Mouse (Mus musculus) limb, embryonic 14.5 days (tissue): Measurements from ENCODE around the gene Fam162a. TPM values are rescaled to one million over a fixed set of nuclear protein-coding genes. Genes with fewer than 3 reads are reported as not detected.
"Not testable (repeated sequence)": the region's sequence is repeated elsewhere in the genome, so short reads cannot be mapped to it uniquely, and the experiment has no call there.

Experiments used
- ATAC-seq: fragments of 200-750 bp; cut with Nextera tagmentation; 2 replicates; pipeline ENCODE4 v1.8.0; 2017; ENCODE audit warnings: low read depth, moderate number of reproducible peaks, moderate TSS enrichment; ENCODE audit not compliant: low FRiP score
- DNase-seq: peaks from one replicate; pipeline ENCODE4 v3.0.0-alpha.2; 2015; ENCODE audit warnings: low spot score
- H3K27ac ChIP-seq: fragments of 300-500 bp; sonication (generic); replicated peaks from 2 replicates; pipeline ENCODE4 v1.5.1; 2014; ENCODE audit warnings: low read depth, mild to moderate bottlenecking, low read length, moderate library complexity, mixed read lengths
- H3K27me3 ChIP-seq: fragments of 300-500 bp; sonication (generic); 2 replicates; pipeline ENCODE4 v1.6.1; 2014; ENCODE audit warnings: low read length, mixed read lengths; ENCODE audit not compliant: control insufficient read depth, insufficient read depth
- H3K36me3 ChIP-seq: fragments of 300-500 bp; sonication (generic); 2 replicates; pipeline ENCODE4 v1.6.1; 2014; ENCODE audit warnings: mild to moderate bottlenecking, low read length, moderate library complexity, mixed read lengths; ENCODE audit not compliant: control insufficient read depth, insufficient read depth
- H3K4me1 ChIP-seq: fragments of 300-500 bp; sonication (generic); 2 replicates; pipeline ENCODE4 v1.6.1; 2014; ENCODE audit warnings: antibody characterized with exemption, low read length, mixed read lengths; ENCODE audit not compliant: control insufficient read depth, insufficient read depth
- H3K4me2 ChIP-seq: fragments of 300-500 bp; sonication (generic); replicated peaks from 2 replicates; pipeline ENCODE4 v1.6.1; 2014; ENCODE audit warnings: low read depth, mild to moderate bottlenecking, low read length, moderate library complexity; ENCODE audit not compliant: severe bottlenecking
- H3K4me3 ChIP-seq: fragments of 300-500 bp; sonication (generic); replicated peaks from 2 replicates; pipeline ENCODE4 v1.5.1; 2014; ENCODE audit warnings: low read length
- H3K9ac ChIP-seq: fragments of 300-500 bp; sonication (generic); 2 replicates; pipeline ENCODE4 v1.6.1; 2014; ENCODE audit warnings: mild to moderate bottlenecking, low read depth, low read length, moderate library complexity; ENCODE audit not compliant: severe bottlenecking
- H3K9me3 ChIP-seq: fragments of 300-500 bp; sonication (generic); 2 replicates; pipeline ENCODE4 v1.6.1; 2016; ENCODE audit warnings: low read length; ENCODE audit not compliant: control insufficient read depth
- POLR2A ChIP-seq: fragments of 200-500 bp; IDR thresholded peaks from 2 replicates; pipeline ENCODE4 v1.8.0; 2012; ENCODE audit warnings: inconsistent platforms, mild to moderate bottlenecking, moderate library complexity, borderline replicate concordance; ENCODE audit not compliant: insufficient read depth, insufficient read length; ENCODE audit errors: extremely low read depth
- WGBS: fragments of 180-500 bp; shearing (Covaris S2); extraction: QIAGEN DNeasy Blood & Tissue Kit; methylation state at CpG from one replicate; pipeline ENCODE4 v1.1.7; 2014; 5-methylcytosine and 5-hydroxymethylcytosine counted together
- polyA plus RNA-seq, 2 experiments: library from polyadenylated mRNA; depleted of rRNA in 1 of 2; stranded (reverse) in 1 of 2; unstranded in 1 of 2; fragments of >200 nt; fragmentation: Nextera tagmentation in 1 of 2; extraction: Ambion mirVana in 1 of 2; gene quantifications; 2 replicates each; pipeline versions ENCODE4 v1.2.1 to v1.2.3; 2012 to 2014

Fam162a gene
- 128 and 270 TPM in 2 replicates for polyA plus RNA-seq (2012; rRNA removed)
- 474 and 497 TPM in 2 replicates for polyA plus RNA-seq (2014; fragmentation: Nextera tagmentation; extraction: Ambion mirVana)

DNA sequence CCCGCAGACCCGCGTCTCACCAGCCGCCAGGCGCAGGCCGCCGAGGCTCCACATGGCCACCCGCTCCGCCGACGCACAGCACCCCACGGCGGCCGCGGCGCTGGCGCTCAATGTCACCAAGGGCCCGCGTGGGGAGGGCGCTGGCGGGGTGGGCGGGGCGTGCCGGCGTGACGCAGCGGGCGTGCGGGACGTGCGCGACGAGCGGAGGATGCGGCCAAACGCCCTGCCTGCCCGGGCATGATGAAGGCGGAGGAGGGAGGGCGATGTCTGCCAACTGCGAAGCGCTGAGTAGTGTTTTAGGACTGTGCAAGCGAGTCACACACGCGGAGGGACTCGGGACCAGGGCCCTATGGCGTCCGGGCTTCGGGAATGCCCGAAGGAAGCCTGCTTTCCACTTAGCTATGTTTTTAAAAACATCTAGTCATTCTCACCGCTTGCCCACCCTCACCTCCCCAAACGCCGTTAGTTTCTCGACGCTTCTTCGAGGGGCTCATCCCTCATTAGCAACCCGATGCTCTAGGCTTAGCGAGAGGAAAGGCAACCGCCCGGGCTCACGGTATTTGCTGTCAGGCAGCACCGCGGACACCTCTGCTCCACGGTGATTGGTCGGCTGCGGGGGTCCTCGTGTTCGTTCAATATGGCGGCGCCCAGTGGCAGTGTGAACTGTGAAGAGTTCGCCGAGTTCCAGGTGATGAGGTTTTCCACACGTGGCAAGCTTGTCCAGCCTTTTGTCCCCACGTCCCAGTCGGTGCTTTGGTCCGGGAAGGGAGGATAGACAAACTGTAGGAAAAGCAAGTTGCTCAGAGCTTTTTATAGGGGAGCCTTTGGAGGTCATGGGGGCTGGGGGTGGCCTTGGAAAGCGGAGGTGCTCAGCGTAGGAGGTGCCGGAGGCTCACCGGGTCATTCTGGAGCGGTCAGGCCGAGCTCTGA lies at the start of gene Fam162a, which contains the start of gene Ccdc58:
TSS of gene Fam162a (minus strand) at position 145 of the 930 bp plus-strand sequence.
TSS of gene Ccdc58 (plus strand) at position 236 of the 930 bp plus-strand sequence.
- Histone ChIP-seq H3K4me1 (peaks cover 30% of the 10 kb centered on the region), H3K9ac (peak within 1 kb of the TSS; percentile 59), H3K4me2 (peak within 1 kb of the TSS; percentile 69), H3K4me3 (peak within 1 kb of the TSS; percentile 81), H3K9me3 (no peaks in the 10 kb centered on the region), H3K27ac (peak within 1 kb of the TSS; percentile 90), H3K27me3 (no peaks in the 10 kb centered on the region), H3K36me3 (0 out of 2 replicates have a peak, but pooled peaks cover 5% of the 10 kb centered on the region)
- ATAC-seq: peak; percentile 95
- peak; percentile 81 for TF ChIP-seq POLR2A
- 1% methylated on average over 62 of the region's 81 CpGs for WGBS
- DNase-seq: peak; percentile 91

DNA sequence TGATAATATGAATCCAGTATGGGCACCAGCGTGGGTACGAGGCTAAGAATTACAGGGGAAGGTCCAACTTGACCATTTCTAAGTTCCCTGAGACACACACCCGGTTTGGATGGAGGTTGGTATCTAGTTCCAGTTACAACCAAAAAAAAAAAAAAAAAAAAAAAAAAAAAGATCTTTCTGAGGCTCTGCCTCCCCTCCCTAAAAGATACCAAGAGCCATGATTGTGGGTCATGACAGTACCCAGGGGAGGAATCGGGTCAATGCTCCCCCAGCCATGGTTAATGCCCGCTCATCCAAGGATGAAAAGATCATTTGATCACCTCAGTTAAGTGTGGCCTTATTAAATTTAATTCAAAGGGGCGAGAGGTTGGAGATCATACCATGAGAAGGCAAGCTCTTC lies 44.4 kb upstream of the Fam162a start:
- DNase-seq, H3K4me2 ChIP-seq, H3K27me3 ChIP-seq, H3K9ac ChIP-seq, H3K4me3 ChIP-seq, ATAC-seq, H3K4me1 ChIP-seq, H3K36me3 ChIP-seq, H3K9me3 ChIP-seq, H3K27ac ChIP-seq: not testable (repeated sequence)
- WGBS: 90% methylated on average over 6 of the region's 6 CpGs

DNA sequence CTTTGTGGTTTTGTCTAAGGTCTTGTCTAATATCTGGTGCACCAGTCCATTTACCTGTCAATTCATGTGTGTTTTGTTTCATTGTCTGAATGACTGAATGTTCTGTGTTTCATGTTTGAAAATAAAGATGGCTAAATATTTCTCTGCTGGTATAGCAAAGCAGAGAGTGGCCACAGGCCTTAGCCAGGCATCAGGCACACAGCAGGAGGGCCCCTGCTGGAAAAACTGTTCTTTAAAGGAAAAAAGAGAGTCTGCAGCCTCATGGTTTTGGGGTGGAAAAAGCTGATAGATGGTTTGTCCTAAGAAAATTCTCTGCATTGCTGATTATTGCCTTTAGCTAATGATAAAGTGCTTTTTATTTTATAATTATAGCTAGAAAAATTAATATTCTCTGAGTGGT lies 40.1 kb upstream of the Fam162a start:
- H3K4me2 ChIP-seq, H3K9ac ChIP-seq, H3K4me1 ChIP-seq, H3K27me3 ChIP-seq, DNase-seq, ATAC-seq, H3K4me3 ChIP-seq, H3K27ac ChIP-seq, H3K36me3 ChIP-seq, H3K9me3 ChIP-seq: not testable (repeated sequence)

DNA sequence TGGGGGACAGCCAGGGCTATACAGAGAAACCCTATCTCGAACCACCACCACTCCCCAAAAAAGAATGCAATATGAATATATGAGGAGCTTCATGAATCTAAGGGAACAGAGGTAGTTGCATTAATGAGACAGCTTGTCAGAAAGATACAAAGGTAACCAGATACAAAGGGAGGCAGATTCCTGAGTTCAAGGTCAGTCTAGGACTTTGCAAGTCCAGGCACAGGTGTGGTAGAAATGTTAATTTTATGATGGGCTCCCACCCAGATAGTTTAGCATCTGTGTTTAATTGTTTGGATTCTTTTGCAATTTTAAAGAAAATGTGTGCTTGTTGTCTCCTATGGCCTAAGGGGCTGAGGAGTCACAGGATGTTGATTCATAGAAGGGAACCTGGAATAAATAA lies 30.8 kb upstream of the Fam162a start:
- Histone ChIP-seq H3K9ac (no peak overlapping the region), H3K4me1 (no peaks in the 10 kb centered on the region), H3K27ac (no peak overlapping the region), H3K27me3 (no peaks in the 10 kb centered on the region), H3K4me2 (no peak overlapping the region), H3K36me3 (no peaks in the 10 kb centered on the region), H3K4me3 (no peak overlapping the region), H3K9me3 (peaks cover 7% of the 10 kb centered on the region; the same call in 1 of the 2 replicates)
- TF ChIP-seq POLR2A: no peak
- DNase-seq (no peak), ATAC-seq (no peak)
- 100% methylated on average over 1 of the region's 1 CpGs for WGBS

DNA sequence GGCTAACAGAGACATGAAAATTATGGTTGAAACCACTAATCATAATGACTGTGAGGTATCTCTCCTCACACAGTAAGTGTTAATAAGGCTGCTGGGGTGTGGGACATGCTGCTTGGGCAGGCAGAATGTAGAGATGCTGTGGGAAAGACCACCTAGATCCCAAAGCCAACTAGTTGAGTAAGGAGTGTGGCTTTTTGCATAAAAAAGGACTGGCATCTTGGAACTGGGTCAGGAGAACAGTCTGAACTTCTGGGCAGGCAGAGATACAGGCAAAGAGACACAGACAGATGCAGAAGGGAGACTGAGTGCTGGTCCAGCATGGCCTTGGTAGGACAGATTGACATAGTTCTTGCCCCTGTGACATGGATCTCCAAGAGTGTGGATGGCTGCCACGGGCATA lies 30.1 kb upstream of the Fam162a start:
- H3K4me2 ChIP-seq: no peak overlapping the region
- no peak for TF ChIP-seq POLR2A
- 92% methylated on average over 1 of the region's 1 CpGs for WGBS
- H3K36me3 ChIP-seq: no peaks in the 10 kb centered on the region
- no peak overlapping the region for H3K4me3 ChIP-seq
- H3K9me3 ChIP-seq: peaks cover 7% of the 10 kb centered on the region; the same call in 1 of the 2 replicates
- DNase-seq (no peak), ATAC-seq (no peak)
- no peaks in the 10 kb centered on the region for H3K27me3 ChIP-seq
- H3K9ac ChIP-seq: no peak overlapping the region
- H3K27ac ChIP-seq: no peak overlapping the region
- H3K4me1 ChIP-seq: no peaks in the 10 kb centered on the region

DNA sequence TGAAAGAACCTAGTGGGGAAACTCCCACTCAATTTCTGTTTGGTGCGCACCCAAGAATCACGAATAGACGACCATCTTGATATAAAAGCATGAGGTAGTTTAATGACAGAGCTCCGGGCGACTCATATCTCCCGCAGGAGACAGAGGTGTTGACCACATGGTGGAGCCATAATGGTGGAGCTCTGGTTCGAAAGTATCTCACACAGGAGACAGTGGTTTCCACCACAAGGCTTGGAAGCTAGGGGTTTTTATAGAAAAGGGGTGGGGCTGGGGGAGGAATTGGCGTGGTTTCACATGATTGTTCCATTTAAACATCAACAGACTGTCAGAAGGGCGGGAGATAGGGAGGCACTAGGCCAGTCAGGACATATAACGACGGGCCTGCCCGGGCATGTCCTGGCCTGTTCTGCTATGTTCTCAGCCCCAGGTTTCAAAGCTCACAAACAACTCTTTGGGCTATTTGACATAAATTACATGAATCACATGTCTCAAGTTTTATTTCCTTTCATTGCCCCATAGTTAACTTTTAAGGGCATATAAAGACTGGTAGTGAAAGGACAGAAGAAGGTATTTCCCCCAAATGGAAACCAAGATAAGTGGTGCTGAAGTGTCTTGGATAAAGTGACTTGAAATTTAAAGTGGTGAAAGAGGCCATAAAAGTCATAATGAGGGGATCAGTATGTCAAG lies 26.6 kb upstream of the Fam162a start:
- H3K4me2 ChIP-seq, H3K9me3 ChIP-seq, H3K4me3 ChIP-seq, DNase-seq, H3K4me1 ChIP-seq, H3K27me3 ChIP-seq, H3K36me3 ChIP-seq, H3K9ac ChIP-seq, H3K27ac ChIP-seq, ATAC-seq: not testable (repeated sequence)
- 84% methylated on average over 12 of the region's 12 CpGs for WGBS
